Mouse (Mus musculus) liver, embryonic 15.5 days (tissue): ENCODE measurements around the gene Fbxw4. TPM values are rescaled to one million over a fixed set of nuclear protein-coding genes. Genes with fewer than 3 reads are reported as not detected.
A peak's percentile ranks its signal among the peaks of the same experiment; 100 is the strongest.

Experiments used
- ATAC-seq: fragments of 200-750 bp; cut with Nextera tagmentation; 2 replicates; pipeline ENCODE4 v1.8.0; 2017; ENCODE audit warnings: moderate number of reproducible peaks, mild to moderate bottlenecking, moderate library complexity; ENCODE audit not compliant: insufficient read depth
- H3K27ac ChIP-seq: fragments of 300-500 bp; sonication (generic); replicated peaks from 2 replicates; pipeline ENCODE4 v1.5.1; 2015; ENCODE audit warnings: mild to moderate bottlenecking, inconsistent platforms
- H3K27me3 ChIP-seq: fragments of 300-500 bp; sonication (generic); 2 replicates; pipeline ENCODE4 v1.6.1; 2015; ENCODE audit warnings: mild to moderate bottlenecking, inconsistent platforms
- H3K36me3 ChIP-seq: fragments of 300-500 bp; sonication (generic); replicated peaks from 2 replicates; pipeline ENCODE4 v1.6.1; 2015; ENCODE audit warnings: moderate library complexity, mild to moderate bottlenecking, inconsistent platforms
- H3K4me1 ChIP-seq: fragments of 300-500 bp; sonication (generic); replicated peaks from 2 replicates; pipeline ENCODE4 v1.6.1; 2015; ENCODE audit warnings: inconsistent platforms
- H3K4me2 ChIP-seq: fragments of 300-500 bp; sonication (generic); 2 replicates; pipeline ENCODE4 v1.6.1; 2015; ENCODE audit warnings: moderate library complexity, mild to moderate bottlenecking, inconsistent platforms
- H3K4me3 ChIP-seq: fragments of 300-500 bp; sonication (generic); replicated peaks from 2 replicates; pipeline ENCODE4 v1.5.1; 2015; ENCODE audit warnings: mild to moderate bottlenecking, inconsistent platforms
- H3K9ac ChIP-seq: fragments of 300-500 bp; sonication (generic); 2 replicates; pipeline ENCODE4 v1.6.1; 2015; ENCODE audit warnings: moderate library complexity, mild to moderate bottlenecking, inconsistent platforms
- H3K9me3 ChIP-seq: fragments of 300-500 bp; sonication (generic); replicated peaks from 2 replicates; pipeline ENCODE4 v1.6.1; 2016; ENCODE audit warnings: inconsistent platforms
- WGBS: fragments of 180-500 bp; shearing (Covaris S2); methylation state at CpG from one replicate; pipeline ENCODE4 v1.1.7; 2015; ENCODE audit warnings: mixed read lengths; ENCODE audit not compliant: insufficient replicate concordance; 5-methylcytosine and 5-hydroxymethylcytosine counted together
- polyA plus RNA-seq: library from polyadenylated mRNA; unstranded; fragments of >200 nt; fragmentation: Nextera tagmentation; extraction: Ambion mirVana; gene quantifications from 2 replicates; pipeline ENCODE4 v1.2.1, GENCODE M21; 2015

Gene Fbxw4
- polyA plus RNA-seq, 1 experiment from 2014 or later, result 2.4 TPM

GRCm38 (mm10) chr19:45579416-45579815 lies 80.7 kb downstream of the Fbxw4 start:
- Histone ChIP-seq H3K9ac (no peak overlapping the region), H3K36me3 (peaks cover 25% of the 10 kb centered on the region), H3K27me3 (no peaks in the 10 kb centered on the region; the same call in 1 of the 2 replicates), H3K27ac (no peak overlapping the region), H3K9me3 (no peaks in the 10 kb centered on the region), H3K4me3 (no peak overlapping the region), H3K4me2 (no peak overlapping the region), H3K4me1 (peaks cover 31% of the 10 kb centered on the region)
- WGBS, result 84% methylated on average over 7 of the region's 7 CpGs
- no peak for ATAC-seq

DNA sequence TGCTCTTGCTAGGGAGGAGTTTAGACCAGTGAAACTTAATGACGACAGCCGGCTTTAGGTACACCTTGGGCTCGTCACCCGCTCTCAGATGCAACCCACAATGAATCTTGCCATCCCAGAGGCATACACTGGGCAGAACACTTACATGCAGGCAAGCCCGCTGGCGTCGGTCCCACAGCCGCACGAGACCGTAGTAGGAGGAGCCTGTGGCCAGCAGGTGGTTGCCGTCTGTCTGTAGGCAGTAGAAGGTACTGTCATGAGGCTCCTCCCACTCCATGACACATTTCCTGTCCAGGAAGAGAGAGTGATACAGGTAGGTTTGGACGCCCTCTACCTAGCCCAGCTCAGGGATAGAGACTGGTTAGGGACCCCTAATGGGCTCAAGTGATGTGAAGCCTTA lies 81.1 kb downstream of the Fbxw4 start:
- no peak for ATAC-seq
- WGBS, result 82% methylated on average over 12 of the region's 12 CpGs
- Histone ChIP-seq H3K27ac (no peak overlapping the region), H3K9ac (no peak overlapping the region), H3K27me3 (no peaks in the 10 kb centered on the region; the same call in 1 of the 2 replicates), H3K36me3 (peaks cover 25% of the 10 kb centered on the region), H3K4me2 (no peak overlapping the region), H3K4me1 (peaks cover 35% of the 10 kb centered on the region), H3K9me3 (no peaks in the 10 kb centered on the region), H3K4me3 (no peak overlapping the region)

GRCm38 (mm10) chr19:45577141-45577750 lies 82.9 kb downstream of the Fbxw4 start:
- no peaks in the 10 kb centered on the region; the same call in 1 of the 2 replicates for H3K27me3 ChIP-seq
- peaks cover 49% of the 10 kb centered on the region for H3K4me1 ChIP-seq
- no peak overlapping the region for H3K9ac ChIP-seq
- H3K9me3 ChIP-seq, result no peaks in the 10 kb centered on the region
- no peak overlapping the region for H3K4me3 ChIP-seq
- H3K36me3 ChIP-seq, result peaks cover 22% of the 10 kb centered on the region
- H3K4me2 ChIP-seq, result no peak overlapping the region
- ATAC-seq, result no peak
- no peak overlapping the region for H3K27ac ChIP-seq
- WGBS, result 43% methylated on average over 14 of the region's 14 CpGs

DNA sequence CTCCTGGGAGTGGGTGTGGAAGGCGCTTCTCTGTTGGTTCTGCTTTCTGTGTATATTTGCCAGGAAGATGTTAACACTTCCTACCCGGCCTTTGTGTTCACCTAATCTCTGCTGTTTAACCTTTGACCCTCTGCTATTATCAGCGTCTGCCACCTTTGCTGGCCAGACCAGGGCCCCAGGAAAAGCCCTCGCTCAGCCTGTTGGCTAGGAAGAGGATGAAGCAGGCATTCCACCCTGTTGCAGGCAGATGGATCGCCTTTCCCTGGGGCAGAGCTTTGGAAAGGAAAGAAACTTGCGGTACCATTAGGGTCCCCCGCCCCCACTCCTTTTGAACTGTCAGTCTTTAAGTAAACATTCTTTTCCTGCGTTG lies 84.5 kb downstream of the Fbxw4 start:
- WGBS, result 14% methylated on average over 8 of the region's 8 CpGs

GRCm38 (mm10) chr19:45574941-45575631 lies 85.0 kb downstream of the Fbxw4 start:
- no peaks in the 10 kb centered on the region; the same call in 1 of the 2 replicates for H3K27me3 ChIP-seq
- no peaks in the 10 kb centered on the region for H3K9me3 ChIP-seq
- peaks cover 49% of the 10 kb centered on the region for H3K4me1 ChIP-seq
- peaks cover 25% of the 10 kb centered on the region for H3K36me3 ChIP-seq
- ATAC-seq, result no peak
- WGBS, result 19% methylated on average over 19 of the region's 19 CpGs
- H3K27ac ChIP-seq, result peak overlapping the region; percentile 33; the same call in 1 of the 2 replicates
- H3K4me3 ChIP-seq, result no peak overlapping the region
- peak overlapping the region; percentile 25 for H3K4me2 ChIP-seq
- no peak overlapping the region for H3K9ac ChIP-seq

More for the DNA sequence above, 84.5 kb downstream of the Fbxw4 start:
- Histone ChIP-seq H3K4me2 (peak overlapping the region; percentile 25), H3K36me3 (peaks cover 25% of the 10 kb centered on the region), H3K27ac (no peak overlapping the region), H3K27me3 (no peaks in the 10 kb centered on the region; the same call in 1 of the 2 replicates), H3K9ac (no peak overlapping the region), H3K4me1 (peaks cover 49% of the 10 kb centered on the region), H3K4me3 (no peak overlapping the region), H3K9me3 (no peaks in the 10 kb centered on the region)
- no peak for ATAC-seq

DNA sequence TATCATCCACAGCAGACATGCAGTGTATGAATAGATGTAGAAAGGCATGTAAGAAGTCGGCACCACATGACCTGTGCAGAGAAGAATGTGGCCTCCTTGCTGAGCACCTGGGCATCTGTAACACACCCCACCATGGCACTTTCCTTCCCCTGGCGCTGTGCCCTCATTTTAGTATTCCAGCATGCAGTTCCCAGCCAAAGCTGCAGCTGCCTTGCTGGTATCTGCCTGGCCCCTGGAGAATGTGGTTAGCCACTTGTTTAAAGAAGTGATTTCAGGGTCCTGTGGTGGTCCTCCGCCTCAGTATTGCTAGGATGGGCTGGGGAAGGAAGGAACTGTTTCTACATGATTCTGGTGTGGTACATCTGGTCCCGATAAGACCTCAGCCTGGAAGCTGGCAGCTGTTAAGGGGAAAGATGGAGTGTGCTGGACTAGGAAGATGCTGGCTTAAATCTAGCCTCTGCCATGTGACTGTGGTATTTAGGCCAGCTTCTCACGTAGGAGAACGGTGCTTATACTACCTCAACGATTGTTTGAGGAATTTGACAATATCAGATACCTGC lies 85.7 kb downstream of the Fbxw4 start:
- WGBS, result 29% methylated on average over 7 of the region's 7 CpGs
- Histone ChIP-seq H3K4me2 (peak overlapping the region; percentile 25; the same call in 1 of the 2 replicates), H3K36me3 (peaks cover 25% of the 10 kb centered on the region), H3K4me1 (peaks cover 49% of the 10 kb centered on the region), H3K9ac (no peak overlapping the region), H3K27ac (peak overlapping the region; percentile 33; the same call in 1 of the 2 replicates), H3K27me3 (no peaks in the 10 kb centered on the region; the same call in 1 of the 2 replicates), H3K4me3 (no peak overlapping the region), H3K9me3 (no peaks in the 10 kb centered on the region)
- no peak for ATAC-seq

DNA sequence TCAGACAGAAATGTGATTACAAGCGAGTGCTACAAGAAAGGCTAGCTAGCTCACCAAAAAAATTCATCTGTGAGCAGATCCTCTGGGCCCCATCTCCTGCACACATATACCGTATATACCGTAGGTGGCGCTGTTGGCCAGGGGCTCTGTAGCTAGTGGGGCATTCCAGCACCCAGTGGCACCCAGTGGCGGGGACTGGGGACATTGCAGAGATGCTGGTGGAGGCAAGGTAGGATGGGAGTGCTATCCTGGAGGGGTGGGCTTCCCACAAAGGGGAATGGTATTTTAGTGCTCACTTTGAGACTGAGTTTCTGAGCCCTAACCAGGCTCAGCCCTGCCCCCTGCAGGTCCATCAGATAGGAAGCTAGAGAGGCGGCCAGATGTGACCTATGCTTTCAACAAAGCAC lies 86.2 kb downstream of the Fbxw4 start:
- Histone ChIP-seq H3K36me3 (peaks cover 19% of the 10 kb centered on the region), H3K9me3 (no peaks in the 10 kb centered on the region), H3K4me1 (peaks cover 49% of the 10 kb centered on the region), H3K9ac (no peak overlapping the region), H3K27ac (no peak overlapping the region), H3K27me3 (no peaks in the 10 kb centered on the region; the same call in 1 of the 2 replicates), H3K4me3 (no peak overlapping the region), H3K4me2 (no peak overlapping the region)
- ATAC-seq, result 0 out of 2 replicates have a peak, but pooled peaks have one; percentile 33
- 18% methylated on average over 6 of the region's 6 CpGs for WGBS

GRCm38 (mm10) chr19:45573033-45573432 lies 87.1 kb downstream of the Fbxw4 start:
- peak; percentile 51 for ATAC-seq
- H3K9ac ChIP-seq, result no peak overlapping the region
- WGBS, result 26% methylated on average over 6 of the region's 6 CpGs

GRCm38 (mm10) chr19:45567367-45567766 lies 92.7 kb downstream of the Fbxw4 start:
- 81% methylated on average over 14 of the region's 14 CpGs for WGBS
- H3K4me2 ChIP-seq, result no peak overlapping the region
- H3K4me3 ChIP-seq, result no peak overlapping the region
- no peak overlapping the region for H3K9ac ChIP-seq
- peaks cover 6% of the 10 kb centered on the region for H3K4me1 ChIP-seq
- 0 out of 2 replicates have a peak, but pooled peaks cover 3% of the 10 kb centered on the region for H3K36me3 ChIP-seq
- H3K27ac ChIP-seq, result no peak overlapping the region
- H3K27me3 ChIP-seq, result no peaks in the 10 kb centered on the region
- ATAC-seq, result no peak
- no peaks in the 10 kb centered on the region for H3K9me3 ChIP-seq

More at GRCm38 (mm10) chr19:45573033-45573432, 87.1 kb downstream of the Fbxw4 start:
- Histone ChIP-seq H3K4me2 (peak overlapping the region; percentile 11), H3K4me1 (peaks cover 49% of the 10 kb centered on the region), H3K9me3 (no peaks in the 10 kb centered on the region), H3K4me3 (no peak overlapping the region), H3K27me3 (no peaks in the 10 kb centered on the region; the same call in 1 of the 2 replicates), H3K36me3 (peaks cover 11% of the 10 kb centered on the region; the same call in 1 of the 2 replicates), H3K27ac (no peak overlapping the region)

DNA sequence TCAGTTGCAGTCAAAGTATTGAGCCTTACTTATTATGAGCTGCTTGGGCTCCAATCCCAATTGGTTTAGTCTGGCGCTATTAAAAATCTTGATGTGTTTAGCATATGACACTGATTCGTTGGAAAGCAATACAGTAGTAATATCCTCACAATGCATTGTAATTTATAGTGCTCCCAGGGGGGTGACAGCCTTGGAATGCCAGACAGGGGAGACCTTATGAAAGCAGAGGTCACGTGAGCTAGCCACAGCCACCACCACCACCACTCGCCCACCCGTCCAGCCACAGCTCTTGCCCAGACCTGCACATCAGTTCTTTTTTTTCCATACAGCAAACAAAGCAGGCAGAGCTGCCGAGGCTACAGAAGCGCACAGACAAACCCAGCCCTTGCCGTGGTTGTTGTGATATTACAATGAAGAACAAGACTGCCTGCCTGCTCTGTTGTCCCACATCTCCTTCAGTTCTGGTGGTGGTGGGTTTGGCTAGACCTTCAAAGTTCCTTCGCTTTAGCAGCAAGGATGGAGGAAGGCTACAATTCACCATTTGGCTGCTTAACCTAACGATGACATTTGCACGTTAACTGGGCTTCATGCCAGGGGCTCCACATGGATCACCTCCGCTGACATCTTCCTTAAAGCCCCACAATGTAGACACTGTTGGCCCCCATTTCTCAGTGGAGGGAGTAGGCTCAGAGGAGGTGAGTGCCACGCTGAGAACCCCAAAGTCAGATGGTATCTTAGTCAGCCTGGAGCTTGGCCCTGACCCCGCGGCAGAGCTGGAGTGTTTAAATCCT lies 94.0 kb downstream of the Fbxw4 start:
- 60% methylated on average over 15 of the region's 15 CpGs for WGBS
- Histone ChIP-seq H3K27ac (no peak overlapping the region), H3K4me1 (peaks cover 5% of the 10 kb centered on the region; the same call in 1 of the 2 replicates), H3K9ac (no peak overlapping the region), H3K36me3 (no peaks in the 10 kb centered on the region), H3K4me2 (no peak overlapping the region), H3K27me3 (no peaks in the 10 kb centered on the region), H3K9me3 (no peaks in the 10 kb centered on the region), H3K4me3 (no peak overlapping the region)
- ATAC-seq, result no peak
